Mouse (Mus musculus): ENCODE results near the gene Tmem150c. TPM values are rescaled to one million over a fixed set of nuclear protein-coding genes. Genes with fewer than 3 reads are reported as not detected.

Tmem150c gene
- total RNA-seq (2022) = 10 to 100 TPM; 37.1 to 49.5 (median 40.4) TPM

GRCm38 (mm10) chr5:100159638-100159973, at the start of gene Tmem150c:
Gene Tmem150c, minus strand, starts transcription at chr5:100159808.
- DNase-seq (ENCODE audit: low spot score in 2 of 2) = no peak

GRCm38 (mm10) chr5:100209093-100209492, 49.5 kb upstream of the Tmem150c start:
- no peak for DNase-seq (ENCODE audit: low spot score in 2 of 2)

GRCm38 (mm10) chr5:100206675-100207074, 47.1 kb upstream of the Tmem150c start:
- no peak for DNase-seq (ENCODE audit: low spot score in 2 of 2)

GRCm38 (mm10) chr5:100205519-100206189, 46.0 kb upstream of the Tmem150c start:
- no peak for DNase-seq (ENCODE audit: low spot score in 2 of 2)

- DNase-seq (ENCODE audit: low spot score in 2 of 2) = no peak
Observed at GRCm38 (mm10) chr5:100200805-100201204, 41.2 kb upstream of the Tmem150c start.

GRCm38 (mm10) chr5:100200296-100200695, 40.7 kb upstream of the Tmem150c start:
- DNase-seq (ENCODE audit: low spot score in 2 of 2) = no peak

- DNase-seq (ENCODE audit: low spot score in 2 of 2) = no peak
Observed at GRCm38 (mm10) chr5:100199092-100199853, 39.7 kb upstream of the Tmem150c start.

GRCm38 (mm10) chr5:100197476-100197875, 37.9 kb upstream of the Tmem150c start:
- no peak for DNase-seq (ENCODE audit: low spot score in 2 of 2)

GRCm38 (mm10) chr5:100196854-100197431, 37.3 kb upstream of the Tmem150c start:
- no peak for DNase-seq (ENCODE audit: low spot score in 2 of 2)

- DNase-seq (ENCODE audit: low spot score in 2 of 2) = no peak
Observed at GRCm38 (mm10) chr5:100196397-100196796, 36.8 kb upstream of the Tmem150c start.

- no peak for DNase-seq (ENCODE audit: low spot score in 2 of 2)
Observed at GRCm38 (mm10) chr5:100191438-100192190, 32.0 kb upstream of the Tmem150c start.

- DNase-seq (ENCODE audit: low spot score in 2 of 2) = no peak
Observed at GRCm38 (mm10) chr5:100187035-100187901, 27.7 kb upstream of the Tmem150c start.

- no peak for DNase-seq (ENCODE audit: low spot score in 2 of 2)
Observed at GRCm38 (mm10) chr5:100186618-100187017, 27.0 kb upstream of the Tmem150c start.

GRCm38 (mm10) chr5:100185895-100186294, 26.3 kb upstream of the Tmem150c start:
- no peak for DNase-seq (ENCODE audit: low spot score in 2 of 2)

GRCm38 (mm10) chr5:100181011-100181410, 21.4 kb upstream of the Tmem150c start:
- DNase-seq (ENCODE audit: low spot score in 2 of 2) = no peak

GRCm38 (mm10) chr5:100178781-100179165, 19.2 kb upstream of the Tmem150c start:
- no peak for DNase-seq (ENCODE audit: low spot score in 2 of 2)

- DNase-seq (ENCODE audit: low spot score in 2 of 2) = peak in 1 of 2 experiments; percentile 77
Observed at GRCm38 (mm10) chr5:100178122-100178780, 18.6 kb upstream of the Tmem150c start.

- no peak for DNase-seq (ENCODE audit: low spot score in 2 of 2)
Observed at GRCm38 (mm10) chr5:100177547-100177946, 17.9 kb upstream of the Tmem150c start.

GRCm38 (mm10) chr5:100176096-100176495, 16.5 kb upstream of the Tmem150c start:
- DNase-seq (ENCODE audit: low spot score in 2 of 2) = no peak

- DNase-seq (ENCODE audit: low spot score in 2 of 2) = no peak
Observed at GRCm38 (mm10) chr5:100175582-100175981, 16.0 kb upstream of the Tmem150c start.

Measured in left cerebral cortex, adult 8-10 months (tissue).